Mouse (Mus musculus) limb, embryonic 13.5 days (tissue): ENCODE measurements at regions not wholly inside any gene's neighbourhood (a gene's known extent, or its start where the extent isn't known, plus 50 kb on each side); places are given as distances from the start of the nearest gene placed in this dataset.

Experiments
- ATAC-seq: fragments of 200-750 bp; cut with Nextera tagmentation; 2 replicates; pipeline ENCODE4 v1.8.0; 2017; ENCODE audit warnings: low read depth, moderate number of reproducible peaks, moderate TSS enrichment; ENCODE audit not compliant: low FRiP score
- H3K27ac ChIP-seq: fragments of 300-500 bp; sonication (generic); 2 replicates; pipeline ENCODE4 v1.5.1; 2015; ENCODE audit warnings: inconsistent platforms, mild to moderate bottlenecking, moderate library complexity
- H3K27me3 ChIP-seq: fragments of 300-500 bp; sonication (generic); 2 replicates; pipeline ENCODE4 v1.6.1; 2015; ENCODE audit warnings: mild to moderate bottlenecking, inconsistent platforms
- H3K36me3 ChIP-seq: fragments of 300-500 bp; sonication (generic); 2 replicates; pipeline ENCODE4 v1.6.1; 2015; ENCODE audit warnings: inconsistent platforms, mild to moderate bottlenecking, moderate library complexity
- H3K4me1 ChIP-seq: fragments of 300-500 bp; sonication (generic); 2 replicates; pipeline ENCODE4 v1.6.1; 2015; ENCODE audit warnings: inconsistent platforms
- H3K4me2 ChIP-seq: fragments of 300-500 bp; sonication (generic); replicated peaks from 2 replicates; pipeline ENCODE4 v1.6.1; 2015; ENCODE audit warnings: inconsistent platforms, mild to moderate bottlenecking, moderate library complexity
- H3K4me3 ChIP-seq: fragments of 300-500 bp; sonication (generic); 2 replicates; pipeline ENCODE4 v1.5.1; 2015; ENCODE audit warnings: moderate library complexity, mild to moderate bottlenecking, inconsistent platforms
- H3K9ac ChIP-seq: fragments of 300-500 bp; sonication (generic); 2 replicates; pipeline ENCODE4 v1.6.1; 2015; ENCODE audit warnings: mild to moderate bottlenecking, inconsistent platforms
- H3K9me3 ChIP-seq: fragments of 300-500 bp; sonication (generic); 2 replicates; pipeline ENCODE4 v1.6.1; 2016; ENCODE audit warnings: inconsistent platforms
- WGBS: fragments of 180-500 bp; shearing (Covaris S2); methylation state at CpG from one replicate; pipeline ENCODE4 v1.1.7; 2015; 5-methylcytosine and 5-hydroxymethylcytosine counted together

GRCm38 (mm10) chr3:15129729-15130369 lies 202.3 kb downstream of the Gm9733 start:
- WGBS = 86% methylated on average over 9 of the region's 9 CpGs
- no peak overlapping the region for H3K4me2 ChIP-seq
- H3K4me1 ChIP-seq = no peaks in the 10 kb centered on the region
- no peak overlapping the region for H3K27ac ChIP-seq
- H3K27me3 ChIP-seq = no peaks in the 10 kb centered on the region
- no peaks in the 10 kb centered on the region for H3K36me3 ChIP-seq
- H3K9ac ChIP-seq = no peak overlapping the region
- no peak for ATAC-seq
- no peak overlapping the region for H3K4me3 ChIP-seq
- no peaks in the 10 kb centered on the region for H3K9me3 ChIP-seq

GRCm38 (mm10) chr3:15132136-15132535 lies 200.0 kb downstream of the Gm9733 start:
- WGBS = 80% methylated on average over 5 of the region's 5 CpGs
- H3K36me3 ChIP-seq = no peaks in the 10 kb centered on the region
- H3K4me2 ChIP-seq = no peak overlapping the region
- no peak overlapping the region for H3K27ac ChIP-seq
- no peaks in the 10 kb centered on the region for H3K4me1 ChIP-seq
- no peaks in the 10 kb centered on the region for H3K27me3 ChIP-seq
- no peaks in the 10 kb centered on the region for H3K9me3 ChIP-seq
- ATAC-seq = no peak
- no peak overlapping the region for H3K9ac ChIP-seq
- H3K4me3 ChIP-seq = no peak overlapping the region

GRCm38 (mm10) chr3:15139550-15139949 lies 192.6 kb downstream of the Gm9733 start:
- no peak overlapping the region for H3K27ac ChIP-seq
- H3K27me3 ChIP-seq = no peaks in the 10 kb centered on the region
- H3K4me2 ChIP-seq = no peak overlapping the region
- WGBS = 86% methylated on average over 1 of the region's 1 CpGs
- no peak overlapping the region for H3K9ac ChIP-seq
- H3K9me3 ChIP-seq = no peaks in the 10 kb centered on the region
- H3K4me3 ChIP-seq = no peak overlapping the region
- no peaks in the 10 kb centered on the region for H3K4me1 ChIP-seq
- H3K36me3 ChIP-seq = no peaks in the 10 kb centered on the region
- no peak for ATAC-seq

GRCm38 (mm10) chr3:15153710-15154109 lies 178.4 kb downstream of the Gm9733 start:
- Histone ChIP-seq H3K4me3 (no peak overlapping the region), H3K9me3 (no peaks in the 10 kb centered on the region), H3K36me3 (no peaks in the 10 kb centered on the region), H3K27me3 (no peaks in the 10 kb centered on the region), H3K9ac (no peak overlapping the region), H3K4me1 (no peaks in the 10 kb centered on the region), H3K4me2 (no peak overlapping the region), H3K27ac (no peak overlapping the region)
- no peak for ATAC-seq
- 61% methylated on average over 1 of the region's 1 CpGs for WGBS

GRCm38 (mm10) chr3:15154153-15154552 lies 177.9 kb downstream of the Gm9733 start:
- Histone ChIP-seq H3K9ac (no peak overlapping the region), H3K4me3 (no peak overlapping the region), H3K4me2 (no peak overlapping the region), H3K4me1 (no peaks in the 10 kb centered on the region), H3K27ac (no peak overlapping the region), H3K27me3 (no peaks in the 10 kb centered on the region), H3K36me3 (no peaks in the 10 kb centered on the region), H3K9me3 (no peaks in the 10 kb centered on the region)
- WGBS = 68% methylated on average over 3 of the region's 3 CpGs
- ATAC-seq = peak; percentile 59; the same call in 1 of the 2 replicates

GRCm38 (mm10) chr3:15156681-15157080 lies 175.4 kb downstream of the Gm9733 start:
- Histone ChIP-seq H3K9me3 (no peaks in the 10 kb centered on the region), H3K4me1 (no peaks in the 10 kb centered on the region), H3K27ac (no peak overlapping the region), H3K9ac (no peak overlapping the region), H3K36me3 (no peaks in the 10 kb centered on the region), H3K4me2 (no peak overlapping the region), H3K27me3 (no peaks in the 10 kb centered on the region), H3K4me3 (no peak overlapping the region)
- WGBS = 82% methylated on average over 4 of the region's 4 CpGs
- ATAC-seq = no peak

GRCm38 (mm10) chr3:15157842-15158241 lies 174.3 kb downstream of the Gm9733 start:
- WGBS = 91% methylated on average over 1 of the region's 1 CpGs
- H3K4me1 ChIP-seq = no peaks in the 10 kb centered on the region
- H3K4me3 ChIP-seq = no peak overlapping the region
- no peak overlapping the region for H3K4me2 ChIP-seq
- H3K9me3 ChIP-seq = no peaks in the 10 kb centered on the region
- H3K27me3 ChIP-seq = no peaks in the 10 kb centered on the region
- H3K36me3 ChIP-seq = no peaks in the 10 kb centered on the region
- H3K27ac ChIP-seq = no peak overlapping the region
- no peak overlapping the region for H3K9ac ChIP-seq
- no peak for ATAC-seq

GRCm38 (mm10) chr3:15158926-15159325 lies 173.2 kb downstream of the Gm9733 start:
- Histone ChIP-seq H3K4me3 (no peak overlapping the region), H3K27ac (no peak overlapping the region), H3K27me3 (no peaks in the 10 kb centered on the region), H3K4me1 (no peaks in the 10 kb centered on the region), H3K4me2 (no peak overlapping the region), H3K9me3 (no peaks in the 10 kb centered on the region), H3K36me3 (no peaks in the 10 kb centered on the region), H3K9ac (no peak overlapping the region)
- 95% methylated on average over 8 of the region's 8 CpGs for WGBS
- ATAC-seq = no peak

- H3K4me1 ChIP-seq = no peaks in the 10 kb centered on the region
- H3K27me3 ChIP-seq = no peaks in the 10 kb centered on the region
- no peak overlapping the region for H3K9ac ChIP-seq
- no peak overlapping the region for H3K4me3 ChIP-seq
- H3K27ac ChIP-seq = no peak overlapping the region
- H3K36me3 ChIP-seq = no peaks in the 10 kb centered on the region
- WGBS = 86% methylated on average over 8 of the region's 8 CpGs
- H3K9me3 ChIP-seq = no peaks in the 10 kb centered on the region
- no peak overlapping the region for H3K4me2 ChIP-seq
- no peak for ATAC-seq
Observed at GRCm38 (mm10) chr3:15159965-15160714, 172.0 kb downstream of the Gm9733 start.

GRCm38 (mm10) chr3:15175811-15176210 lies 156.3 kb downstream of the Gm9733 start:
- no peak overlapping the region for H3K9ac ChIP-seq
- H3K4me3 ChIP-seq = no peak overlapping the region
- no peaks in the 10 kb centered on the region for H3K9me3 ChIP-seq
- H3K4me2 ChIP-seq = no peak overlapping the region
- ATAC-seq = no peak
- WGBS = 83% methylated on average over 2 of the region's 2 CpGs
- no peaks in the 10 kb centered on the region for H3K36me3 ChIP-seq
- no peaks in the 10 kb centered on the region for H3K27me3 ChIP-seq
- H3K4me1 ChIP-seq = peaks cover 6% of the 10 kb centered on the region
- H3K27ac ChIP-seq = no peak overlapping the region

- Histone ChIP-seq H3K36me3 (no peaks in the 10 kb centered on the region), H3K27me3 (no peaks in the 10 kb centered on the region), H3K4me2 (no peak overlapping the region), H3K4me1 (peaks cover 6% of the 10 kb centered on the region), H3K27ac (no peak overlapping the region), H3K9me3 (no peaks in the 10 kb centered on the region), H3K4me3 (no peak overlapping the region), H3K9ac (no peak overlapping the region)
- WGBS = 50% methylated on average over 6 of the region's 6 CpGs
- ATAC-seq = no peak
Observed at GRCm38 (mm10) chr3:15179079-15179812, 152.9 kb downstream of the Gm9733 start.

GRCm38 (mm10) chr3:15181111-15181510 lies 151.0 kb downstream of the Gm9733 start:
- Histone ChIP-seq H3K36me3 (no peaks in the 10 kb centered on the region), H3K27me3 (no peaks in the 10 kb centered on the region), H3K27ac (no peak overlapping the region), H3K4me3 (no peak overlapping the region), H3K4me2 (no peak overlapping the region), H3K9me3 (no peaks in the 10 kb centered on the region), H3K9ac (no peak overlapping the region), H3K4me1 (peaks cover 6% of the 10 kb centered on the region)
- WGBS = 93% methylated on average over 5 of the region's 5 CpGs
- no peak for ATAC-seq
